Comparison of ENCODE assay signal across 25 mouse cellular contexts in genomic region chr3:80009275-80009674, GRCm38 (mm10).
DNase-seq lines count a peak whose midpoint lies in the region; ATAC-seq and TF ChIP-seq lines count a peak whose summit lies in the region.
"Had no signal": no experiment of that assay in that cellular context is flagged by ENCODE, and none has a peak within 500 bp of the region (broad histone marks: within the 10 kb centered on the region; RNA-seq: fewer than 3 reads in every experiment).

No protein-coding gene starts in this region.

- no peaks in the 10 kb centered on the region for H3K27me3 ChIP-seq in heart, adult 2 months (ENCODE audit: control insufficient read depth, insufficient read depth, low read length)
- no peaks in the 10 kb centered on the region for H3K27me3 ChIP-seq in heart, embryonic 12.5 days (replicated peaks)
- no peaks in the 10 kb centered on the region for H3K27me3 ChIP-seq in kidney, postnatal 0 days (ENCODE audit: insufficient read depth, low read length)
- H3K27me3 ChIP-seq in lung, embryonic 14.5 days (ENCODE audit: insufficient read depth, low read length), result no peaks in the 10 kb centered on the region
- H3K27me3 ChIP-seq: embryonic facial prominence, embryonic 13.5 days; forebrain, embryonic 12.5 days; forebrain, embryonic 15.5 days; hindbrain, embryonic 12.5 days had no signal

- H3K36me3 ChIP-seq in heart, adult 2 months (ENCODE audit: control insufficient read depth, insufficient read depth, low read length), result peaks cover 7% of the 10 kb centered on the region
- H3K36me3 ChIP-seq in heart, embryonic 12.5 days, result no peaks in the 10 kb centered on the region
- H3K36me3 ChIP-seq in kidney, postnatal 0 days (ENCODE audit: insufficient read depth, low read length), result no peaks in the 10 kb centered on the region
- no peaks in the 10 kb centered on the region for H3K36me3 ChIP-seq in lung, embryonic 14.5 days (ENCODE audit: insufficient read depth)
- H3K36me3 ChIP-seq: embryonic facial prominence, embryonic 10.5 days; embryonic facial prominence, embryonic 13.5 days; forebrain, embryonic 12.5 days; forebrain, embryonic 15.5 days; heart, embryonic 10.5 days; hindbrain, embryonic 12.5 days had no signal

- no peak overlapping the region for H3K4me3 ChIP-seq in heart, adult 2 months
- no peak overlapping the region for H3K4me3 ChIP-seq in heart, embryonic 12.5 days
- H3K4me3 ChIP-seq in kidney, postnatal 0 days (replicated peaks; ENCODE audit: low read depth, low read length), result no peak overlapping the region
- H3K4me3 ChIP-seq in lung, embryonic 14.5 days (ENCODE audit: low read depth, low read length), result no peak overlapping the region
- H3K4me3 ChIP-seq in lung, adult 2 months (replicated peaks; ENCODE audit: extremely low read depth, low read depth, low read length), result no peak overlapping the region
- H3K4me3 ChIP-seq: embryonic facial prominence, embryonic 10.5 days; embryonic facial prominence, embryonic 13.5 days; erythroblast, embryonic 14.5 days; forebrain, embryonic 12.5 days; forebrain, embryonic 15.5 days; heart, embryonic 10.5 days; hindbrain, embryonic 12.5 days had no signal

- ATAC-seq in heart, embryonic 12.5 days (ENCODE audit: insufficient number of reproducible peaks, low FRiP score), result no peak
- no peak for ATAC-seq in kidney, postnatal 0 days (replicated peaks; ENCODE audit: low FRiP score, low read depth)
- ATAC-seq in lung, embryonic 14.5 days (ENCODE audit: insufficient read depth), result no peak
- ATAC-seq: activated CD4-positive, CD25-positive, alpha-beta regulatory T cell, adult 4 months; forebrain, embryonic 15.5 days had no signal

- no peaks in the 10 kb centered on the region for H3K9me3 ChIP-seq in heart, embryonic 12.5 days (replicated peaks)
- H3K9me3 ChIP-seq in kidney, postnatal 0 days (replicated peaks; ENCODE audit: low read length), result no peaks in the 10 kb centered on the region
- H3K9me3 ChIP-seq in lung, embryonic 14.5 days (ENCODE audit: low read depth, low read length), result no peaks in the 10 kb centered on the region
- H3K9me3 ChIP-seq: embryonic facial prominence, embryonic 10.5 days; embryonic facial prominence, embryonic 13.5 days; forebrain, embryonic 12.5 days; forebrain, embryonic 15.5 days; heart, embryonic 10.5 days; hindbrain, embryonic 12.5 days had no signal

- no peaks in the 10 kb centered on the region for H3K79me2 ChIP-seq in heart, adult 2 months (replicated peaks; ENCODE audit: control insufficient read depth, insufficient read depth, low read length)

- no peak for DNase-seq in heart, adult 2 months
- peak; percentile 44 for DNase-seq in kidney, postnatal 0 days (ENCODE audit: low spot score)
- DNase-seq in kidney, postnatal 25 days, result no peak
- DNase-seq in lung, embryonic 14.5 days, result peak; percentile 37
- no peak for DNase-seq in lung, adult 18-20 months
- DNase-seq in lung, postnatal 10 days, result peak; percentile 41
- DNase-seq in lung, adult 2 months, result no peak
- DNase-seq: adrenal gland, adult 8-10 months; adrenal gland, postnatal 25 days; cerebellum, adult 11-12 months; cerebellum, adult 8-10 months; cerebellum, postnatal 10 days; cerebellum, postnatal 36 days; embryo, embryonic 11 days; gastrocnemius, postnatal 25 days; heart, adult 18-20 months had no signal

- TF ChIP-seq POLR2A in heart, adult 2 months (IDR thresholded peaks at IDR 0.05; ENCODE audit: insufficient read depth, low read depth, low read length), result no peak
- TF ChIP-seq POLR2A in lung, adult 2 months (IDR thresholded peaks at IDR 0.05; ENCODE audit: borderline replicate concordance, extremely low read depth, low read depth, low read length), result no peak

- H3K9ac ChIP-seq in heart, adult 2 months (ENCODE audit: low read depth, low read length), result no peak overlapping the region
- H3K9ac ChIP-seq in heart, embryonic 12.5 days, result no peak overlapping the region
- no peak overlapping the region for H3K9ac ChIP-seq in kidney, postnatal 0 days (ENCODE audit: low read depth, low read length)
- H3K9ac ChIP-seq in lung, embryonic 14.5 days, result no peak overlapping the region
- H3K9ac ChIP-seq: embryonic facial prominence, embryonic 13.5 days; forebrain, embryonic 12.5 days; forebrain, embryonic 15.5 days; hindbrain, embryonic 12.5 days had no signal

- peak overlapping the region; percentile 8; the same call in 1 of the 2 replicates for H3K27ac ChIP-seq in heart, adult 2 months
- no peak overlapping the region for H3K27ac ChIP-seq in heart, embryonic 12.5 days (ENCODE audit: poor library complexity, severe bottlenecking)
- H3K27ac ChIP-seq in kidney, postnatal 0 days, result no peak overlapping the region
- H3K27ac ChIP-seq in lung, embryonic 14.5 days (ENCODE audit: low read depth), result no peak overlapping the region
- H3K27ac ChIP-seq: embryonic facial prominence, embryonic 10.5 days; embryonic facial prominence, embryonic 13.5 days; forebrain, embryonic 12.5 days; forebrain, embryonic 15.5 days; heart, embryonic 10.5 days; hindbrain, embryonic 12.5 days had no signal

- H3K4me1 ChIP-seq in heart, adult 2 months (ENCODE audit: control insufficient read depth, insufficient read depth, low read length), result peaks cover 11% of the 10 kb centered on the region
- H3K4me1 ChIP-seq in heart, embryonic 12.5 days (replicated peaks), result peaks cover 10% of the 10 kb centered on the region
- H3K4me1 ChIP-seq in kidney, postnatal 0 days (replicated peaks; ENCODE audit: insufficient read depth, low read length), result no peaks in the 10 kb centered on the region; the same call in 1 of the 2 replicates
- peaks cover 5% of the 10 kb centered on the region; the same call in 1 of the 2 replicates for H3K4me1 ChIP-seq in lung, embryonic 14.5 days (ENCODE audit: insufficient read depth)
- H3K4me1 ChIP-seq in lung, adult 2 months (ENCODE audit: control insufficient read depth, insufficient read depth, low read length), result peaks cover 2% of the 10 kb centered on the region
- H3K4me1 ChIP-seq: embryonic facial prominence, embryonic 10.5 days; embryonic facial prominence, embryonic 13.5 days; forebrain, embryonic 12.5 days; hindbrain, embryonic 12.5 days had no signal

- no peak for TF ChIP-seq CTCF in heart, adult 2 months (IDR thresholded peaks at IDR 0.05)
- TF ChIP-seq CTCF in kidney, postnatal 0 days (IDR thresholded peaks at IDR 0.05; ENCODE audit: low read depth), result no peak
- no peak for TF ChIP-seq CTCF in lung, embryonic 14.5 days (IDR thresholded peaks at IDR 0.05; ENCODE audit: low read depth)
- TF ChIP-seq CTCF in lung, adult 2 months (IDR thresholded peaks at IDR 0.05; ENCODE audit: insufficient read depth, low read length), result no peak

- no peak for TF ChIP-seq EP300 in heart, adult 2 months (IDR thresholded peaks at IDR 0.05; ENCODE audit: insufficient read depth, low read depth, low read length)

- WGBS in heart, adult 2 months, result 64% methylated on average over 1 of the region's 1 CpGs
- WGBS in heart, embryonic 12.5 days, result 87% methylated on average over 1 of the region's 1 CpGs
- WGBS in kidney, postnatal 0 days, result 72% methylated on average over 1 of the region's 1 CpGs
- 50% methylated on average over 1 of the region's 1 CpGs for WGBS in lung, embryonic 14.5 days
- WGBS in lung, adult 2 months, result 53% methylated on average over 1 of the region's 1 CpGs

- intact Hi-C loops in heart, adult 2 months (cut with DNase I), result loop anchor here (5.0 kb wide), 1 partner anchor 122 kb away; no protein-coding TSS in a partner anchor

- H3K4me2 ChIP-seq in heart, embryonic 12.5 days, result no peak overlapping the region
- no peak overlapping the region for H3K4me2 ChIP-seq in kidney, postnatal 0 days (ENCODE audit: low read length)
- H3K4me2 ChIP-seq in lung, embryonic 14.5 days, result no peak overlapping the region
- H3K4me2 ChIP-seq: embryonic facial prominence, embryonic 13.5 days; forebrain, embryonic 12.5 days; forebrain, embryonic 15.5 days; hindbrain, embryonic 12.5 days had no signal

Comparison
In these comparisons a context has a peak if more than half of its experiments do, and no peak if none do; other contexts are left out.
1. DNase-seq: peak in kidney, postnatal 0 days (single experiment), lung, embryonic 14.5 days (single experiment) and lung, postnatal 10 days (single experiment); none in heart, adult 2 months (0 of 2), kidney, postnatal 25 days (0 of 2), lung, adult 18-20 months (0 of 2) and lung, adult 2 months (single experiment).